8 mouse cellular contexts compared by ENCODE assay signal in genomic region chr17:21535096-21536001, GRCm38 (mm10). TPM values are rescaled to one million over a fixed set of nuclear protein-coding genes. Genes with fewer than 3 reads are reported as not detected.
DNase-seq lines count a peak whose midpoint lies in the region; ATAC-seq and TF ChIP-seq lines count a peak whose summit lies in the region.

Zfp52 (plus strand) TSS chr17:21535539.

- no peaks in the 10 kb centered on the region for H3K27me3 ChIP-seq in testis, adult 2 months (ENCODE audit: control insufficient read depth, insufficient read depth, low read length)

- H3K27ac ChIP-seq in testis, adult 2 months (ENCODE audit: control insufficient read depth, insufficient read depth, low read depth, low read length): no peak within 1 kb of the TSS

- ATAC-seq in common myeloid progenitor, adult 5-6 weeks (replicated peaks; ENCODE audit: low read depth, poor library complexity, severe bottlenecking): peak; percentile 71
- peak; percentile 62 for ATAC-seq in megakaryocyte, adult 5-6 weeks (ENCODE audit: poor library complexity, severe bottlenecking)

- DNase-seq in testis, postnatal 14 days (ENCODE audit: low spot score): no peak
- peak; percentile 49 for DNase-seq in gastrocnemius, postnatal 10 days
- peak; percentile 89 for DNase-seq in induced T-regulatory cell, adult 2 months (ENCODE audit: low read depth)
- DNase-seq in left cerebral cortex, postnatal 10 days (ENCODE audit: extremely low spot score in 1 of 2, low spot score in 2 of 2): peak; percentile 50 to 77
- DNase-seq in right cerebral cortex, postnatal 14 days: peak; percentile 47

- TF ChIP-seq POLR2A in testis, adult 2 months (IDR thresholded peaks at IDR 0.05; ENCODE audit: control insufficient read depth, low read depth, low read length): no peak

- no peak for TF ChIP-seq CTCF in testis, adult 2 months (IDR thresholded peaks at IDR 0.05; ENCODE audit: control insufficient read depth, insufficient read depth, insufficient replicate concordance, low read depth, low read length)

- H3K4me1 ChIP-seq in testis, adult 2 months (ENCODE audit: control insufficient read depth, insufficient read depth, low read length): peaks cover 10% of the 10 kb centered on the region

- H3K36me3 ChIP-seq in testis, adult 2 months (ENCODE audit: control insufficient read depth, insufficient read depth, low read length): no peaks in the 10 kb centered on the region

- peak within 1 kb of the TSS; percentile 63 for H3K4me3 ChIP-seq in testis, adult 2 months (ENCODE audit: control insufficient read depth, low read depth, low read length)

- intact Hi-C loops in left cerebral cortex, postnatal 10 days (cut with DNase I): no loop called here

RNA-seq across cellular contexts. Expression of gene Zfp52, which starts in this region (rescaled TPM):
- 0.13 and 0.31 TPM in 2 replicates for polyA plus RNA-seq in testis, adult 2 months (2012; rRNA removed)
- total RNA-seq in common myeloid progenitor, adult 5-6 weeks (2017): 39.2 and 47.4 TPM in 2 replicates
- total RNA-seq in gastrocnemius, postnatal 10 days (2021): 1 to 10 TPM; 3.3 to 4.5 TPM
- total RNA-seq in left cerebral cortex, postnatal 10 days (2021): 1 to 10 TPM; 7.1 to 7.2 TPM
- total RNA-seq in megakaryocyte, adult 5-6 weeks (2015): 20.2 and 25.4 TPM in 2 replicates
- 31.0 and 36.1 TPM in 2 replicates for total RNA-seq in megakaryocyte, adult 5-6 weeks (2017)
